Mouse (Mus musculus) thymus, adult 2 months (tissue): ENCODE data around the gene Ssu72.

Source experiments
- CTCF ChIP-seq: fragments of 200-500 bp; IDR thresholded peaks from 2 replicates; pipeline ENCODE4 v1.5.1; 2012; ENCODE audit warnings: mild to moderate bottlenecking, control low read depth, low read length, moderate library complexity, borderline replicate concordance; ENCODE audit not compliant: control insufficient read depth, poor library complexity, insufficient read depth; ENCODE audit errors: extremely low read depth
- POLR2A ChIP-seq: fragments of 200-500 bp; IDR thresholded peaks from 2 replicates; pipeline ENCODE4 v1.6.1; 2012; ENCODE audit warnings: mild to moderate bottlenecking, low read length, control low read depth, moderate library complexity; ENCODE audit not compliant: control insufficient read depth, poor library complexity, insufficient read depth; ENCODE audit errors: extremely low read depth

DNA sequence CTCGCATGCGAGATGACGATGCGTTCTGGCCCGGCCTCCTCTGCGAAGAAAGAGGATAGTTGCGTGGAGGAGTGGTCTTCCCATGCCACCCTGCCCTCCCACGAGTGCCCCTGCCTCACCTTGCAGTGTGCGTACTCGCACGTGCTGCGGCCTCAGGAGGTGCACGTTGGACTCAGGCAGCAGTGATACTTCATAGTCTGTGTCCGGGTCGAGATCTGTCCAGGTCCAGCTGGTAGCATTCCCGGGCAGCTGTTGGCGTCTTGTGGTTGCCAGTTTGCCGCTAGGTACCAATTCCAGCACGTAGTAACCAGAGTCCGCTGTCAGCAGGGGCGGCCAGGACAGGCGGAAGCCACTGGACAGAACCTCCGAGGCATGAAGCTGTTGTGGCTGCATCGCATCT lies 66.0 kb downstream of the Ssu72 start:
- TF ChIP-seq CTCF (no peak), POLR2A (no peak)
